Mouse (Mus musculus): ENCODE measurements around the gene Aebp2. TPM values are rescaled to one million over a fixed set of nuclear protein-coding genes. Genes with fewer than 3 reads are reported as not detected.
A peak's percentile ranks its signal among the peaks of the same experiment; 100 is the strongest.

The Aebp2 gene
- polyA plus RNA-seq, 1 experiment from 2014 or later: 19.6 TPM

- peak; percentile 30; the same call in 1 of the 2 replicates for ATAC-seq (ENCODE audit: insufficient number of reproducible peaks, insufficient read depth, low FRiP score, low read depth)
- Histone ChIP-seq H3K36me3 (ENCODE audit: control insufficient read depth, insufficient read depth, low read length) (no peaks in the 10 kb centered on the region), H3K4me2 (replicated peaks; ENCODE audit: low read depth, low read length) (peak overlapping the region; percentile 15; the same call in 1 of the 2 replicates), H3K27me3 (ENCODE audit: control insufficient read depth, insufficient read depth, low read length) (no peaks in the 10 kb centered on the region), H3K4me1 (ENCODE audit: control insufficient read depth, insufficient read depth, low read length) (peaks cover 7% of the 10 kb centered on the region; the same call in 1 of the 2 replicates), H3K9ac (replicated peaks; ENCODE audit: low read depth, low read length) (no peak overlapping the region), H3K4me3 (ENCODE audit: low read depth, low read length) (no peak overlapping the region), H3K9me3 (ENCODE audit: control insufficient read depth, low read depth, low read length) (peaks cover 5% of the 10 kb centered on the region; the same call in 1 of the 2 replicates), H3K27ac (ENCODE audit: low read length) (peak overlapping the region; percentile 39; the same call in 1 of the 2 replicates)
- WGBS: 38% methylated on average over 18 of the region's 18 CpGs
Observed at GRCm38 (mm10) chr6:140666486-140667240, 44.2 kb downstream of the Aebp2 start.

GRCm38 (mm10) chr6:140667289-140667906 is 44.9 kb downstream of the Aebp2 start:
- Histone ChIP-seq H3K4me1 (ENCODE audit: control insufficient read depth, insufficient read depth, low read length) (peaks cover 7% of the 10 kb centered on the region; the same call in 1 of the 2 replicates), H3K4me2 (replicated peaks; ENCODE audit: low read depth, low read length) (no peak overlapping the region), H3K4me3 (ENCODE audit: low read depth, low read length) (no peak overlapping the region), H3K27ac (ENCODE audit: low read length) (no peak overlapping the region), H3K36me3 (ENCODE audit: control insufficient read depth, insufficient read depth, low read length) (no peaks in the 10 kb centered on the region), H3K9me3 (ENCODE audit: control insufficient read depth, low read depth, low read length) (peaks cover 5% of the 10 kb centered on the region; the same call in 1 of the 2 replicates), H3K9ac (replicated peaks; ENCODE audit: low read depth, low read length) (no peak overlapping the region), H3K27me3 (ENCODE audit: control insufficient read depth, insufficient read depth, low read length) (no peaks in the 10 kb centered on the region)
- ATAC-seq (ENCODE audit: insufficient number of reproducible peaks, insufficient read depth, low FRiP score, low read depth): peak; percentile 30; the same call in 1 of the 2 replicates
- WGBS: 83% methylated on average over 8 of the region's 8 CpGs

GRCm38 (mm10) chr6:140674414-140674813 is 52.0 kb downstream of the Aebp2 start:
- peaks cover 5% of the 10 kb centered on the region; the same call in 1 of the 2 replicates for H3K9me3 ChIP-seq (ENCODE audit: control insufficient read depth, low read depth, low read length)
- no peak overlapping the region for H3K9ac ChIP-seq (replicated peaks; ENCODE audit: low read depth, low read length)
- 62% methylated on average over 3 of the region's 3 CpGs for WGBS
- ATAC-seq (ENCODE audit: insufficient number of reproducible peaks, insufficient read depth, low FRiP score, low read depth): no peak
- H3K4me3 ChIP-seq (ENCODE audit: low read depth, low read length): no peak overlapping the region
- no peaks in the 10 kb centered on the region for H3K36me3 ChIP-seq (ENCODE audit: control insufficient read depth, insufficient read depth, low read length)
- no peaks in the 10 kb centered on the region for H3K27me3 ChIP-seq (ENCODE audit: control insufficient read depth, insufficient read depth, low read length)
- H3K4me2 ChIP-seq (replicated peaks; ENCODE audit: low read depth, low read length): no peak overlapping the region
- peaks cover 12% of the 10 kb centered on the region; the same call in 1 of the 2 replicates for H3K4me1 ChIP-seq (ENCODE audit: control insufficient read depth, insufficient read depth, low read length)
- H3K27ac ChIP-seq (ENCODE audit: low read length): no peak overlapping the region

- H3K27me3 ChIP-seq (ENCODE audit: control insufficient read depth, insufficient read depth, low read length): no peaks in the 10 kb centered on the region
- H3K4me3 ChIP-seq (ENCODE audit: low read depth, low read length): no peak overlapping the region
- no peaks in the 10 kb centered on the region for H3K36me3 ChIP-seq (ENCODE audit: control insufficient read depth, insufficient read depth, low read length)
- H3K4me1 ChIP-seq (ENCODE audit: control insufficient read depth, insufficient read depth, low read length): peaks cover 12% of the 10 kb centered on the region; the same call in 1 of the 2 replicates
- H3K4me2 ChIP-seq (replicated peaks; ENCODE audit: low read depth, low read length): no peak overlapping the region
- WGBS: 82% methylated on average over 4 of the region's 4 CpGs
- no peaks in the 10 kb centered on the region for H3K9me3 ChIP-seq (ENCODE audit: control insufficient read depth, low read depth, low read length)
- peak; percentile 19; the same call in 1 of the 2 replicates for ATAC-seq (ENCODE audit: insufficient number of reproducible peaks, insufficient read depth, low FRiP score, low read depth)
- no peak overlapping the region for H3K9ac ChIP-seq (replicated peaks; ENCODE audit: low read depth, low read length)
- H3K27ac ChIP-seq (ENCODE audit: low read length): no peak overlapping the region
Observed at GRCm38 (mm10) chr6:140676094-140676493, 53.6 kb downstream of the Aebp2 start.

GRCm38 (mm10) chr6:140677041-140677440 is 54.6 kb downstream of the Aebp2 start:
- Histone ChIP-seq H3K27me3 (ENCODE audit: control insufficient read depth, insufficient read depth, low read length) (no peaks in the 10 kb centered on the region), H3K27ac (ENCODE audit: low read length) (no peak overlapping the region), H3K4me2 (replicated peaks; ENCODE audit: low read depth, low read length) (no peak overlapping the region), H3K9ac (replicated peaks; ENCODE audit: low read depth, low read length) (no peak overlapping the region), H3K9me3 (ENCODE audit: control insufficient read depth, low read depth, low read length) (no peaks in the 10 kb centered on the region), H3K36me3 (ENCODE audit: control insufficient read depth, insufficient read depth, low read length) (no peaks in the 10 kb centered on the region), H3K4me1 (ENCODE audit: control insufficient read depth, insufficient read depth, low read length) (peaks cover 12% of the 10 kb centered on the region; the same call in 1 of the 2 replicates), H3K4me3 (ENCODE audit: low read depth, low read length) (no peak overlapping the region)
- WGBS: 35% methylated on average over 4 of the region's 4 CpGs
- no peak for ATAC-seq (ENCODE audit: insufficient number of reproducible peaks, insufficient read depth, low FRiP score, low read depth)

- no peaks in the 10 kb centered on the region for H3K36me3 ChIP-seq (ENCODE audit: control insufficient read depth, insufficient read depth, low read length)
- H3K4me3 ChIP-seq (ENCODE audit: low read depth, low read length): no peak overlapping the region
- 71% methylated on average over 9 of the region's 9 CpGs for WGBS
- no peaks in the 10 kb centered on the region for H3K9me3 ChIP-seq (ENCODE audit: control insufficient read depth, low read depth, low read length)
- H3K4me2 ChIP-seq (replicated peaks; ENCODE audit: low read depth, low read length): no peak overlapping the region
- ATAC-seq (ENCODE audit: insufficient number of reproducible peaks, insufficient read depth, low FRiP score, low read depth): no peak
- no peaks in the 10 kb centered on the region for H3K27me3 ChIP-seq (ENCODE audit: control insufficient read depth, insufficient read depth, low read length)
- H3K9ac ChIP-seq (replicated peaks; ENCODE audit: low read depth, low read length): no peak overlapping the region
- H3K27ac ChIP-seq (ENCODE audit: low read length): no peak overlapping the region
- peaks cover 12% of the 10 kb centered on the region; the same call in 1 of the 2 replicates for H3K4me1 ChIP-seq (ENCODE audit: control insufficient read depth, insufficient read depth, low read length)
Observed at GRCm38 (mm10) chr6:140677960-140678359, 55.5 kb downstream of the Aebp2 start.

GRCm38 (mm10) chr6:140678658-140679271 is 56.3 kb downstream of the Aebp2 start:
- Histone ChIP-seq H3K27me3 (ENCODE audit: control insufficient read depth, insufficient read depth, low read length) (no peaks in the 10 kb centered on the region), H3K36me3 (ENCODE audit: control insufficient read depth, insufficient read depth, low read length) (no peaks in the 10 kb centered on the region), H3K9ac (replicated peaks; ENCODE audit: low read depth, low read length) (no peak overlapping the region), H3K4me1 (ENCODE audit: control insufficient read depth, insufficient read depth, low read length) (peaks cover 12% of the 10 kb centered on the region; the same call in 1 of the 2 replicates), H3K4me3 (ENCODE audit: low read depth, low read length) (no peak overlapping the region), H3K27ac (ENCODE audit: low read length) (no peak overlapping the region), H3K4me2 (replicated peaks; ENCODE audit: low read depth, low read length) (0 out of 2 replicates have a peak overlapping the region, but pooled peaks have one; percentile 1), H3K9me3 (ENCODE audit: control insufficient read depth, low read depth, low read length) (no peaks in the 10 kb centered on the region)
- ATAC-seq (ENCODE audit: insufficient number of reproducible peaks, insufficient read depth, low FRiP score, low read depth): no peak
- WGBS: 14% methylated on average over 15 of the region's 15 CpGs

- no peaks in the 10 kb centered on the region for H3K9me3 ChIP-seq (ENCODE audit: control insufficient read depth, low read depth, low read length)
- peaks cover 12% of the 10 kb centered on the region; the same call in 1 of the 2 replicates for H3K4me1 ChIP-seq (ENCODE audit: control insufficient read depth, insufficient read depth, low read length)
- no peak overlapping the region for H3K27ac ChIP-seq (ENCODE audit: low read length)
- no peak overlapping the region for H3K9ac ChIP-seq (replicated peaks; ENCODE audit: low read depth, low read length)
- ATAC-seq (ENCODE audit: insufficient number of reproducible peaks, insufficient read depth, low FRiP score, low read depth): no peak
- no peak overlapping the region for H3K4me3 ChIP-seq (ENCODE audit: low read depth, low read length)
- no peak overlapping the region for H3K4me2 ChIP-seq (replicated peaks; ENCODE audit: low read depth, low read length)
- WGBS: 64% methylated on average over 7 of the region's 7 CpGs
- no peaks in the 10 kb centered on the region for H3K27me3 ChIP-seq (ENCODE audit: control insufficient read depth, insufficient read depth, low read length)
- no peaks in the 10 kb centered on the region for H3K36me3 ChIP-seq (ENCODE audit: control insufficient read depth, insufficient read depth, low read length)
Observed at GRCm38 (mm10) chr6:140680713-140681112, 58.2 kb downstream of the Aebp2 start.

Data from stomach, embryonic 14.5 days (tissue).